Mouse (Mus musculus) intestine, postnatal 0 days (tissue): ENCODE measurements at regions not wholly inside any gene's neighbourhood (a gene's known extent, or its start where the extent isn't known, plus 50 kb on each side); places are given as distances from the start of the nearest gene placed in this dataset.

Source experiments
- ATAC-seq: fragments of 200-750 bp; cut with Nextera tagmentation; 2 replicates; pipeline ENCODE4 v1.8.0; 2017; ENCODE audit warnings: mild to moderate bottlenecking, moderate TSS enrichment, moderate library complexity
- H3K27ac ChIP-seq: fragments of 300-500 bp; sonication (generic); 2 replicates; pipeline ENCODE4 v1.5.1; 2014; ENCODE audit warnings: mild to moderate bottlenecking, low read depth, low read length, moderate library complexity
- H3K27me3 ChIP-seq: fragments of 300-500 bp; sonication (generic); replicated peaks from 2 replicates; pipeline ENCODE4 v1.6.1; 2014; ENCODE audit warnings: low read length, mixed read lengths; ENCODE audit not compliant: control insufficient read depth, insufficient read depth
- H3K36me3 ChIP-seq: fragments of 300-500 bp; sonication (generic); 2 replicates; pipeline ENCODE4 v1.6.1; 2014; ENCODE audit warnings: mild to moderate bottlenecking, moderate library complexity; ENCODE audit not compliant: control insufficient read depth, insufficient read depth
- H3K4me1 ChIP-seq: fragments of 300-500 bp; sonication (generic); replicated peaks from 2 replicates; pipeline ENCODE4 v1.6.1; 2014; ENCODE audit warnings: antibody characterized with exemption, low read length, mixed read lengths; ENCODE audit not compliant: control insufficient read depth, insufficient read depth
- H3K4me2 ChIP-seq: fragments of 300-500 bp; sonication (generic); replicated peaks from 2 replicates; pipeline ENCODE4 v1.6.1; 2014; ENCODE audit warnings: low read depth, mild to moderate bottlenecking, moderate library complexity
- H3K4me3 ChIP-seq: fragments of 300-500 bp; sonication (generic); 2 replicates; pipeline ENCODE4 v1.5.1; 2014; ENCODE audit warnings: low read depth, low read length
- H3K9ac ChIP-seq: fragments of 300-500 bp; sonication (generic); 2 replicates; pipeline ENCODE4 v1.6.1; 2014; ENCODE audit warnings: mild to moderate bottlenecking, low read depth, low read length
- H3K9me3 ChIP-seq: fragments of 300-500 bp; sonication (generic); 2 replicates; pipeline ENCODE4 v1.6.1; 2016; ENCODE audit warnings: mixed run types; ENCODE audit not compliant: control insufficient read depth
- CTCF ChIP-seq: sonication (generic); IDR thresholded peaks from 2 replicates; pipeline ENCODE4 v1.5.1; 2016; ENCODE audit warnings: low read depth, mild to moderate bottlenecking, control low read depth, antibody characterized with exemption, moderate library complexity
- WGBS: fragments of 180-500 bp; shearing (Covaris S2); extraction: QIAGEN DNeasy Blood & Tissue Kit; methylation state at CpG from one replicate; pipeline ENCODE4 v1.1.7; 2014; 5-methylcytosine and 5-hydroxymethylcytosine counted together

DNA sequence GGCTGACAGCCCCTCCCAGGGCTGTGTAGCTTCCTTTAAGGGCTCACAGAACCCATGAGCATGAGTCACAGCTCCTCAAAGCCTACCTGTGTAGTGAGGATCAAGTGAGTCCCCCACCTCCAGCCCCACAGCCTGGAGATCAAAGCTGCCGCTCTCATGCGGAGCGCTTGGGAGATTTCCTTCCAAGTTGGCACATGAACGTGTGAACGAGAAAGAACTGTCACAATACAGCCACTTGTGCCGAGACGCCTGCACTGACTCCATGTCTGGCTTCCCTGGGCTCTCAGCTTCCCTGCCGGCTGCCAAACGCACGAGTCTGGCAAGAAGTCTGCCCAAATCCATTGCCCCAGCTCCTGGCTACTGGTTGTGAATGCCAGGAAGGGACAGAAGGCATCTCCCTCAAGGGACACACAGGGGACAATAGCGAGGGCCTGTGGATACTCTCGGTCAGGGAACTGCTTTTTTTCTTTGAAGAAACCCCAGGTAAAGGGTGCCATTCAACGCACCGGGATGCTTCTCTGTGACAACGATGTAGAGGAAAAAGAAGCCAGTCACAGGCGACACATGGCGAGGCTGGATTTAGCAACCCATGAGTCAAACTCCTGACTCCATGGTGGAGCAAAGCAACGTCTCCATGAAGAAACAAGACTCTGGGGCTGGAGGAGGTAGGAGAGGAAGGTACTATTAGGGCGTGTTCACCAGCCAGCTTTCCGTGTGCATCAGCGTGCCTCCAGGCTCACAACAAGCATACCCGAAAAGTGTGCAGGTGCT is 410.2 kb downstream of the Sox9 start:
- no peak for TF ChIP-seq CTCF
- H3K36me3 ChIP-seq = no peaks in the 10 kb centered on the region
- H3K4me2 ChIP-seq = no peak overlapping the region
- H3K4me1 ChIP-seq = no peaks in the 10 kb centered on the region; the same call in 1 of the 2 replicates
- H3K9me3 ChIP-seq = no peaks in the 10 kb centered on the region
- no peak overlapping the region for H3K4me3 ChIP-seq
- no peak for ATAC-seq
- WGBS = 56% methylated on average over 22 of the region's 22 CpGs
- H3K27me3 ChIP-seq = no peaks in the 10 kb centered on the region
- H3K27ac ChIP-seq = no peak overlapping the region
- H3K9ac ChIP-seq = no peak overlapping the region

GRCm38 (mm10) chr11:113194144-113194827 is 412.3 kb downstream of the Sox9 start:
- Histone ChIP-seq H3K27ac (no peak overlapping the region), H3K36me3 (no peaks in the 10 kb centered on the region), H3K9me3 (no peaks in the 10 kb centered on the region), H3K4me3 (no peak overlapping the region), H3K4me2 (no peak overlapping the region), H3K9ac (no peak overlapping the region), H3K4me1 (no peaks in the 10 kb centered on the region; the same call in 1 of the 2 replicates), H3K27me3 (no peaks in the 10 kb centered on the region)
- 76% methylated on average over 15 of the region's 15 CpGs for WGBS
- ATAC-seq = no peak
- TF ChIP-seq CTCF = no peak
